Comparison of ENCODE assay signal across 10 mouse cellular contexts in the genomic region with DNA sequence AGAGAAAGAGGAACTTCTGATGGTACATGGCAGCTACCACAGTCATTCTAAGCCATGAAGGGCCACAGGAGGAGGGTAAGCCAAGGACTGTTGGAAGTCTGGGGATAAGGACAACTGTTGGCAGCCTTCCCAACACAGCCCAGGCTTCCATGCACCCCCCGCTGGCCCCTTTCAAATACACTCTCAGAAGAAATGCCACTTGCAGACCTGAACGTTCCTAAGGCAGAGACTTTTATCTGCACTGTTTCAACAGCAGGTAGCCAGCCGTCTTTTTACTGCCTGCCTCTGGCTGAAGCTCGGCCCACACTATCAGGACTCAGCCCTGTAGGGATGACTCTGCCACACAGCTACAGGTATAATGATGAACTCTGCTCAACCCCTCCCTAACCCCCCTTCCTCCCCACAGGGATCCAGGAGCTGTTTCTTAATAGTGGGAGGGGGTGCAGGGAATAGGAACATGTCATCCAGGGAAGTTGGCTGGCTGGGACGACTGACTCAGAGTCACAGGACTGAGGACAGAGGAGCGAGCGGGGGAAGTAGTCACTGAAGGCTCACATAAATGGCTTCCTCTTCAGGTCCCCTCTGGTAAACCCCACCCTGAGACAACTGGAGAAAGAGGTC. TPM values are rescaled to one million over a fixed set of nuclear protein-coding genes. Genes with fewer than 3 reads are reported as not detected.
DNase-seq lines count a peak whose midpoint lies in the region; ATAC-seq and TF ChIP-seq lines count a peak whose summit lies in the region.
"Had no signal": no experiment of that assay in that cellular context is flagged by ENCODE, and none has a peak within 500 bp of the region (broad histone marks: within the 10 kb centered on the region; RNA-seq: fewer than 3 reads in every experiment).

No protein-coding gene starts in this region.

- H3K27ac ChIP-seq in midbrain, embryonic 14.5 days (replicated peaks; ENCODE audit: low read depth, low read length) = no peak overlapping the region
- no peak overlapping the region for H3K27ac ChIP-seq in midbrain, embryonic 13.5 days
- H3K27ac ChIP-seq in forebrain, embryonic 16.5 days (ENCODE audit: low read length) = peak overlapping the region; percentile 1; the same call in 1 of the 2 replicates
- peak overlapping the region; percentile 89 for H3K27ac ChIP-seq in limb, embryonic 15.5 days
- H3K27ac ChIP-seq in small intestine, adult 2 months (ENCODE audit: insufficient read depth, low read depth, low read length) = peak overlapping the region; percentile 80

- WGBS in midbrain, embryonic 14.5 days = 55% methylated on average over 7 of the region's 7 CpGs
- 54% methylated on average over 7 of the region's 7 CpGs for WGBS in midbrain, embryonic 13.5 days
- WGBS in forebrain, embryonic 16.5 days = 40% methylated on average over 7 of the region's 7 CpGs
- 32% methylated on average over 7 of the region's 7 CpGs for WGBS in limb, embryonic 15.5 days
- WGBS in small intestine, adult 2 months = 30% methylated on average over 7 of the region's 7 CpGs

- H3K36me3 ChIP-seq in midbrain, embryonic 14.5 days (ENCODE audit: control insufficient read depth, insufficient read depth, low read length) = peaks cover 84% of the 10 kb centered on the region
- peaks cover 83% of the 10 kb centered on the region for H3K36me3 ChIP-seq in midbrain, embryonic 13.5 days
- peaks cover 33% of the 10 kb centered on the region for H3K36me3 ChIP-seq in forebrain, embryonic 16.5 days (ENCODE audit: control insufficient read depth, insufficient read depth)
- peaks cover 58% of the 10 kb centered on the region for H3K36me3 ChIP-seq in limb, embryonic 15.5 days
- peaks cover 32% of the 10 kb centered on the region for H3K36me3 ChIP-seq in small intestine, adult 2 months (ENCODE audit: control insufficient read depth, insufficient read depth, low read length)

- H3K9me3 ChIP-seq in midbrain, embryonic 14.5 days (ENCODE audit: control insufficient read depth, low read length) = no peaks in the 10 kb centered on the region
- no peaks in the 10 kb centered on the region for H3K9me3 ChIP-seq in midbrain, embryonic 13.5 days
- H3K9me3 ChIP-seq in forebrain, embryonic 16.5 days (ENCODE audit: control insufficient read depth, low read length) = no peaks in the 10 kb centered on the region
- H3K9me3 ChIP-seq in limb, embryonic 15.5 days = no peaks in the 10 kb centered on the region
- H3K9me3 ChIP-seq: megakaryocyte, embryonic 14.5 days had no signal

- H3K4me1 ChIP-seq in midbrain, embryonic 14.5 days (ENCODE audit: control insufficient read depth, insufficient read depth, low read length) = no peaks in the 10 kb centered on the region
- peaks cover 10% of the 10 kb centered on the region for H3K4me1 ChIP-seq in midbrain, embryonic 13.5 days (replicated peaks)
- peaks cover 15% of the 10 kb centered on the region for H3K4me1 ChIP-seq in forebrain, embryonic 16.5 days (replicated peaks; ENCODE audit: control insufficient read depth, insufficient read depth, low read length)
- H3K4me1 ChIP-seq in limb, embryonic 15.5 days = peaks cover 66% of the 10 kb centered on the region
- peaks cover 55% of the 10 kb centered on the region; the same call in 1 of the 2 replicates for H3K4me1 ChIP-seq in small intestine, adult 2 months (ENCODE audit: control insufficient read depth, insufficient read depth, insufficient read length, low read length)

- no peak overlapping the region for H3K4me2 ChIP-seq in midbrain, embryonic 14.5 days (ENCODE audit: low read length)
- no peak overlapping the region for H3K4me2 ChIP-seq in midbrain, embryonic 13.5 days (replicated peaks)
- no peak overlapping the region for H3K4me2 ChIP-seq in forebrain, embryonic 16.5 days (ENCODE audit: low read length)
- H3K4me2 ChIP-seq in limb, embryonic 15.5 days = no peak overlapping the region

- no peak for ATAC-seq in cerebellum, adult (ENCODE audit: insufficient number of reproducible peaks, low FRiP score, low TSS enrichment)
- ATAC-seq in midbrain, embryonic 14.5 days (ENCODE audit: low FRiP score, low TSS enrichment) = no peak
- ATAC-seq in midbrain, embryonic 13.5 days = no peak
- ATAC-seq in forebrain, embryonic 16.5 days = peak; percentile 20; the same call in 1 of the 2 replicates
- no peak for ATAC-seq in limb, embryonic 15.5 days (ENCODE audit: insufficient number of reproducible peaks, low FRiP score, low TSS enrichment, low read depth)

- TF ChIP-seq POLR2A in small intestine, adult 2 months (IDR thresholded peaks at IDR 0.05; ENCODE audit: low read depth, low read length) = no peak

- DNase-seq in cerebellum, adult 11 months = peak; percentile 69
- DNase-seq in midbrain, embryonic 14.5 days = peak; percentile 61
- no peak for DNase-seq in retina, postnatal 1 day

- no peak overlapping the region for H3K9ac ChIP-seq in midbrain, embryonic 14.5 days (replicated peaks; ENCODE audit: low read length)
- H3K9ac ChIP-seq in midbrain, embryonic 13.5 days (replicated peaks) = no peak overlapping the region
- no peak overlapping the region for H3K9ac ChIP-seq in forebrain, embryonic 16.5 days (replicated peaks; ENCODE audit: low read depth, low read length)
- no peak overlapping the region; the same call in 1 of the 2 replicates for H3K9ac ChIP-seq in limb, embryonic 15.5 days

- no peaks in the 10 kb centered on the region for H3K27me3 ChIP-seq in midbrain, embryonic 14.5 days (ENCODE audit: control insufficient read depth, insufficient read depth, low read length)
- no peaks in the 10 kb centered on the region for H3K27me3 ChIP-seq in midbrain, embryonic 13.5 days
- H3K27me3 ChIP-seq in forebrain, embryonic 16.5 days (replicated peaks; ENCODE audit: control insufficient read depth, insufficient read depth, low read length) = no peaks in the 10 kb centered on the region
- no peaks in the 10 kb centered on the region for H3K27me3 ChIP-seq in limb, embryonic 15.5 days
- no peaks in the 10 kb centered on the region for H3K27me3 ChIP-seq in small intestine, adult 2 months (ENCODE audit: control insufficient read depth, insufficient read depth, low read length)

- no peak overlapping the region for H3K4me3 ChIP-seq in midbrain, embryonic 14.5 days (replicated peaks; ENCODE audit: low read depth, low read length)
- H3K4me3 ChIP-seq in midbrain, embryonic 13.5 days (replicated peaks) = no peak overlapping the region
- H3K4me3 ChIP-seq in forebrain, embryonic 16.5 days (replicated peaks; ENCODE audit: low read length) = no peak overlapping the region
- H3K4me3 ChIP-seq in limb, embryonic 15.5 days = no peak overlapping the region
- no peak overlapping the region for H3K4me3 ChIP-seq in small intestine, adult 2 months (ENCODE audit: low read depth, low read length)
- H3K4me3 ChIP-seq: erythroblast, embryonic 14.5 days; megakaryocyte, embryonic 14.5 days had no signal

- TF ChIP-seq CTCF in small intestine, adult 2 months (IDR thresholded peaks at IDR 0.05; ENCODE audit: extremely low read depth, insufficient read length, insufficient replicate concordance, low read depth, low read length) = no peak

RNA-seq across cellular contexts. Expression of gene Lrp1, which starts 24.5 kb away (rescaled TPM):
- 110 and 131 TPM in 2 replicates for polyA plus RNA-seq in midbrain, embryonic 14.5 days (2014; fragmentation: Nextera tagmentation; extraction: Ambion mirVana)
- polyA plus RNA-seq in midbrain, embryonic 13.5 days (2015; fragmentation: Nextera tagmentation; extraction: Ambion mirVana) = 98.2 and 99.4 TPM in 2 replicates
- polyA plus RNA-seq in forebrain, embryonic 16.5 days (2015; fragmentation: Nextera tagmentation; extraction: Ambion mirVana) = 114 and 117 TPM in 2 replicates
- 146 and 148 TPM in 2 replicates for polyA plus RNA-seq in limb, embryonic 15.5 days (2015; fragmentation: Nextera tagmentation; extraction: Ambion mirVana)
- 82.4 and 200 TPM in 2 replicates for polyA plus RNA-seq in small intestine, adult 2 months (2012; rRNA removed)

RNA-seq across cellular contexts. Expression of gene Stat6, which starts 46.4 kb away (rescaled TPM):
- polyA plus RNA-seq in midbrain, embryonic 14.5 days (2014; fragmentation: Nextera tagmentation; extraction: Ambion mirVana) = 1.4 and 4.0 TPM in 2 replicates
- 3.8 and 4.3 TPM in 2 replicates for polyA plus RNA-seq in midbrain, embryonic 13.5 days (2015; fragmentation: Nextera tagmentation; extraction: Ambion mirVana)
- 4.3 and 5.1 TPM in 2 replicates for polyA plus RNA-seq in forebrain, embryonic 16.5 days (2015; fragmentation: Nextera tagmentation; extraction: Ambion mirVana)
- polyA plus RNA-seq in limb, embryonic 15.5 days (2015; fragmentation: Nextera tagmentation; extraction: Ambion mirVana) = 36.7 and 38.9 TPM in 2 replicates
- 45.7 and 101 TPM in 2 replicates for polyA plus RNA-seq in small intestine, adult 2 months (2012; rRNA removed)

Comparison
In these comparisons a context has a peak if more than half of its experiments do, and no peak if none do; other contexts are left out.
1. H3K27ac ChIP-seq: peak in forebrain, embryonic 16.5 days (single experiment), limb, embryonic 15.5 days (single experiment) and small intestine, adult 2 months (single experiment); none in midbrain, embryonic 14.5 days (single experiment) and midbrain, embryonic 13.5 days (single experiment).